Mouse (Mus musculus): Measurements from ENCODE around the gene Cadm1. TPM values are rescaled to one million over a fixed set of nuclear protein-coding genes. Genes with fewer than 3 reads are reported as not detected.

Gene Cadm1
- polyA plus RNA-seq, 1 experiment from 2014 or later: 68.4 TPM

- Histone ChIP-seq H3K4me3 (no peak overlapping the region), H3K36me3 (no peaks in the 10 kb centered on the region), H3K4me1 (peaks cover 13% of the 10 kb centered on the region), H3K9me3 (no peaks in the 10 kb centered on the region), H3K27ac (no peak overlapping the region), H3K27me3 (ENCODE audit: insufficient read depth, poor library complexity, severe bottlenecking) (no peaks in the 10 kb centered on the region)
- DNase-seq (ENCODE audit: low spot score): peak; percentile 82
- 28% methylated on average over 10 of the region's 10 CpGs for whole genome bisulfite sequencing
Measured at GRCm38 (mm10) chr9:47708299-47708698, 178.3 kb downstream of the Cadm1 start.

DNA sequence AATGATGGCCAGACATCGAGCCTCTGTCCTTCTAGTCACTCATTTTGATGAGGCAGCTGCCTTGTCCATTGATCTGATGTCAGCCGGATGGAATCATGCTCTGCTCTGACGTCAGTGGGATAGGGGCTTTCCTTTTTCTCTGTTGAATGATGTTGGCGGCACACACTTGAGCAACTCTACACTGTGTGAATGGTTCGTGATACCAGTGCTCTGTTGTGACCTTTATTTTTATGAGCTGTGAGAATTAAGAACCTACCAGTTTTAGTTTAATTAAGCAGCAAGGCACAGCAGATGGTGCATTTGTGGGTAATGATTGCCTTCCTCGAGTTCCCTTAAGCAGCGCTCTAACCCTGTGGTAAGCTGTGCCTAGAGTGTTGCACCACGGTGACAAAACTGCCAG is 181.0 kb downstream of the Cadm1 start:
- Histone ChIP-seq H3K36me3 (no peaks in the 10 kb centered on the region), H3K4me3 (no peak overlapping the region), H3K9me3 (no peaks in the 10 kb centered on the region), H3K4me1 (peaks cover 9% of the 10 kb centered on the region; the same call in 1 of the 2 replicates), H3K27ac (no peak overlapping the region), H3K27me3 (ENCODE audit: insufficient read depth, poor library complexity, severe bottlenecking) (no peaks in the 10 kb centered on the region)
- WGBS: 91% methylated on average over 8 of the region's 8 CpGs
- no peak for DNase-seq (ENCODE audit: low spot score)

GRCm38 (mm10) chr9:47714541-47714940 is 184.6 kb downstream of the Cadm1 start:
- H3K9me3 ChIP-seq: no peaks in the 10 kb centered on the region
- no peak for DNase-seq (ENCODE audit: low spot score)
- no peaks in the 10 kb centered on the region for H3K27me3 ChIP-seq (ENCODE audit: insufficient read depth, poor library complexity, severe bottlenecking)
- no peak overlapping the region for H3K4me3 ChIP-seq
- H3K36me3 ChIP-seq: no peaks in the 10 kb centered on the region
- WGBS: 64% methylated on average over 2 of the region's 2 CpGs
- H3K4me1 ChIP-seq: 0 out of 2 replicates have a peak, but pooled peaks cover 3% of the 10 kb centered on the region
- no peak overlapping the region for H3K27ac ChIP-seq

DNA sequence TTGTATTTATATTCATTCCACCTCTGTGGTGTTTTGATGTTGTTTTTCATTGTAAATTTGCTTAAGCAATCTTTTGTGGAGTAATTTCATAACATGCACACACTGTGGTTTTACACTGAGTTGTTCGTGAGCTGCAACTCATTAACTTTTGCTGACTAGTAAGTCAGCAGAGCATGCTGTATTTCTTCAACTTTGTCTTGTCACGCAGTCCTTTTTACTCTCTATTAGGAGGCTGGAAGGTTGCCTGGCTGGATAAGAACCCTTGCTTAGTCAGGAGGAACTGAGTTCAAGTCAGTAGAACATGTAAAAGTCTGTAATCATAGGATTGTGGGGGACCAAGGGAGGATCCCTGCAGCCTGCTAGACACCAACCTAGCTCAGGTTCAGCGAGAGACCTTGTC is 185.4 kb downstream of the Cadm1 start:
- Histone ChIP-seq H3K9me3 (no peaks in the 10 kb centered on the region), H3K27me3 (ENCODE audit: insufficient read depth, poor library complexity, severe bottlenecking) (no peaks in the 10 kb centered on the region), H3K4me1 (0 out of 2 replicates have a peak, but pooled peaks cover 3% of the 10 kb centered on the region), H3K36me3 (no peaks in the 10 kb centered on the region), H3K27ac (no peak overlapping the region), H3K4me3 (no peak overlapping the region)
- DNase-seq (ENCODE audit: low spot score): no peak
- 88% methylated on average over 3 of the region's 3 CpGs for WGBS

GRCm38 (mm10) chr9:47716883-47717282 is 186.9 kb downstream of the Cadm1 start:
- H3K27ac ChIP-seq: no peak overlapping the region
- H3K9me3 ChIP-seq: no peaks in the 10 kb centered on the region
- H3K4me1 ChIP-seq: 0 out of 2 replicates have a peak, but pooled peaks cover 3% of the 10 kb centered on the region
- no peaks in the 10 kb centered on the region for H3K36me3 ChIP-seq
- H3K4me3 ChIP-seq: no peak overlapping the region
- WGBS: 89% methylated on average over 16 of the region's 16 CpGs
- no peaks in the 10 kb centered on the region for H3K27me3 ChIP-seq (ENCODE audit: insufficient read depth, poor library complexity, severe bottlenecking)
- no peak for DNase-seq (ENCODE audit: low spot score)

- no peak overlapping the region for H3K4me3 ChIP-seq
- 85% methylated on average over 3 of the region's 3 CpGs for WGBS
- no peaks in the 10 kb centered on the region for H3K9me3 ChIP-seq
- H3K27ac ChIP-seq: no peak overlapping the region
- H3K36me3 ChIP-seq: no peaks in the 10 kb centered on the region
- no peak for DNase-seq (ENCODE audit: low spot score)
- H3K27me3 ChIP-seq (ENCODE audit: insufficient read depth, poor library complexity, severe bottlenecking): no peaks in the 10 kb centered on the region
- H3K4me1 ChIP-seq: 0 out of 2 replicates have a peak, but pooled peaks cover 8% of the 10 kb centered on the region
Measured at GRCm38 (mm10) chr9:47727611-47728010, 197.6 kb downstream of the Cadm1 start.

DNA sequence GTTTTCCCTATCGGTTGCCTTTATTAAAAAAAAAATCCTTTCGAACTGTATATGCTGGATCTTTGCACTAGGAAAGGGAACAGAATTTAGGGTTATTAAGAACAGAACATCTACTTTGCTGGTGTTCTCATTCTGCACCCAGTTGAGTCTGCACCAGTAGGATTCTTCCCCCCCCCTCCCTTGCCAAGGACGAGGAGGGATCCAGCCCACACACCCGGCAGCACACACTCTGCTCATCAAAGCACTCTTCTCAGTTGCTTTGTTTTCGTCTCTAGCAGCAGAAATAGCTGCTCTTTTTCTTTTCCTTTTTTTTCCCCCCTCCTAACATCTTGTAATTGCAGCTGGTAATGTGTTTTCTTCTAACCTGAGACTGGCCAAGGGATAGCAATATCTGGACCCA is 198.9 kb downstream of the Cadm1 start:
- Histone ChIP-seq H3K9me3 (no peaks in the 10 kb centered on the region), H3K27me3 (ENCODE audit: insufficient read depth, poor library complexity, severe bottlenecking) (no peaks in the 10 kb centered on the region), H3K4me1 (0 out of 2 replicates have a peak, but pooled peaks cover 8% of the 10 kb centered on the region), H3K4me3 (no peak overlapping the region), H3K36me3 (no peaks in the 10 kb centered on the region), H3K27ac (no peak overlapping the region)
- DNase-seq (ENCODE audit: low spot score): no peak
- 73% methylated on average over 5 of the region's 5 CpGs for WGBS

DNA sequence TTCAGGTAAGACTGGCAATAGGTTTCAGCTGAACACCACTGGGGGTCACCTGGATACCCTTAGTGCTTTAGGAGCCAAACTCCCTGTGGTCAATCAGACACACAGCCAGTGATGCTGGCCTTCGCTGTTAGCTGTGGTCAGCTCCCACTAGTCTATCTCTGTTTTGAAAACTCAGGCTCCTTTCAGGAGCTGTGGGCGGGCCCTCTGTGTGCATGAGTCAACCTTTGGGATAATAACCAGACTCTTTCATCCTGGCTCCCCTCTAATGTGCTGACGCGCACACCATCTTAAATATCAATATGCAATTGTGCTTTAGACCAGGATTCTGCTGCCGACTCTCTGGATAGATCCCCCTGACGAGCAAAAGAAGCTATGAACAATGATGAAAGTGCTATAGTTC is 200.3 kb downstream of the Cadm1 start:
- Histone ChIP-seq H3K4me1 (0 out of 2 replicates have a peak, but pooled peaks cover 8% of the 10 kb centered on the region), H3K27me3 (ENCODE audit: insufficient read depth, poor library complexity, severe bottlenecking) (no peaks in the 10 kb centered on the region), H3K4me3 (no peak overlapping the region), H3K36me3 (no peaks in the 10 kb centered on the region), H3K27ac (no peak overlapping the region), H3K9me3 (no peaks in the 10 kb centered on the region)
- 63% methylated on average over 6 of the region's 6 CpGs for WGBS
- no peak for DNase-seq (ENCODE audit: low spot score)

GRCm38 (mm10) chr9:47733780-47734451 is 203.9 kb downstream of the Cadm1 start:
- no peaks in the 10 kb centered on the region for H3K9me3 ChIP-seq
- WGBS: 82% methylated on average over 13 of the region's 13 CpGs
- H3K27me3 ChIP-seq (ENCODE audit: insufficient read depth, poor library complexity, severe bottlenecking): no peaks in the 10 kb centered on the region
- H3K36me3 ChIP-seq: no peaks in the 10 kb centered on the region
- no peak for DNase-seq (ENCODE audit: low spot score)
- peaks cover 12% of the 10 kb centered on the region for H3K4me1 ChIP-seq
- H3K27ac ChIP-seq: no peak overlapping the region
- no peak overlapping the region for H3K4me3 ChIP-seq

- no peaks in the 10 kb centered on the region for H3K9me3 ChIP-seq
- no peak overlapping the region for H3K27ac ChIP-seq
- no peak for DNase-seq (ENCODE audit: low spot score)
- no peaks in the 10 kb centered on the region for H3K27me3 ChIP-seq (ENCODE audit: insufficient read depth, poor library complexity, severe bottlenecking)
- H3K4me3 ChIP-seq: no peak overlapping the region
- WGBS: 89% methylated on average over 5 of the region's 5 CpGs
- peaks cover 18% of the 10 kb centered on the region for H3K4me1 ChIP-seq
- H3K36me3 ChIP-seq: no peaks in the 10 kb centered on the region
Measured at GRCm38 (mm10) chr9:47734905-47735304, 204.9 kb downstream of the Cadm1 start.

- no peak overlapping the region for H3K27ac ChIP-seq
- H3K4me3 ChIP-seq: no peak overlapping the region
- H3K27me3 ChIP-seq (ENCODE audit: insufficient read depth, poor library complexity, severe bottlenecking): no peaks in the 10 kb centered on the region
- H3K9me3 ChIP-seq: no peaks in the 10 kb centered on the region
- WGBS: 55% methylated on average over 4 of the region's 4 CpGs
- no peak for DNase-seq (ENCODE audit: low spot score)
- H3K4me1 ChIP-seq: peaks cover 10% of the 10 kb centered on the region
- no peaks in the 10 kb centered on the region for H3K36me3 ChIP-seq
Measured at GRCm38 (mm10) chr9:47738799-47739198, 208.8 kb downstream of the Cadm1 start.

GRCm38 (mm10) chr9:47739276-47739675 is 209.3 kb downstream of the Cadm1 start:
- H3K27me3 ChIP-seq (ENCODE audit: insufficient read depth, poor library complexity, severe bottlenecking): no peaks in the 10 kb centered on the region
- peaks cover 10% of the 10 kb centered on the region for H3K4me1 ChIP-seq
- DNase-seq (ENCODE audit: low spot score): no peak
- no peaks in the 10 kb centered on the region for H3K36me3 ChIP-seq
- no peaks in the 10 kb centered on the region for H3K9me3 ChIP-seq
- 6% methylated on average over 7 of the region's 7 CpGs for WGBS
- H3K4me3 ChIP-seq: no peak overlapping the region
- no peak overlapping the region for H3K27ac ChIP-seq

DNA sequence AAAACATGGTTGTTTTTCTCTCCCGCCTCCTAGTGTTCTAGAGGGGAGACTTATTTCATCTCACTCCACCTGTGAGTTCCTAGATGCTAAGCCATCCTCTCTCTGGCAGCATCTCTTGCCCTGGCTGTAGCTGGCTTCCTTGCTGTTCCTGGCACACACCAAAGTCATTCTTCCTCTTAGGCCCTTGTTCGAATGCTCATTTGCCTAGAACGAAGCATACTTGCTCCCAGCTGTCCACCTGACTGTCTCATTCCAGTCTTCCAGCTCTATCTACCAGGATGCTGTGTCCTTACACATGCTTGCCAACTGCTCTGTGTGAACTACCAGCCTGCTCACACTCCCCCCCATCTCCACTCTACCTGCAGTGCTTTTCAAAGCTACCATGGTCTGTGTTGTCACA is 211.8 kb downstream of the Cadm1 start:
- DNase-seq (ENCODE audit: low spot score): no peak
- no peaks in the 10 kb centered on the region for H3K9me3 ChIP-seq
- no peaks in the 10 kb centered on the region for H3K36me3 ChIP-seq
- 91% methylated on average over 3 of the region's 3 CpGs for WGBS
- no peak overlapping the region for H3K27ac ChIP-seq
- H3K4me1 ChIP-seq: peaks cover 10% of the 10 kb centered on the region
- no peak overlapping the region for H3K4me3 ChIP-seq
- no peaks in the 10 kb centered on the region for H3K27me3 ChIP-seq (ENCODE audit: insufficient read depth, poor library complexity, severe bottlenecking)

DNA sequence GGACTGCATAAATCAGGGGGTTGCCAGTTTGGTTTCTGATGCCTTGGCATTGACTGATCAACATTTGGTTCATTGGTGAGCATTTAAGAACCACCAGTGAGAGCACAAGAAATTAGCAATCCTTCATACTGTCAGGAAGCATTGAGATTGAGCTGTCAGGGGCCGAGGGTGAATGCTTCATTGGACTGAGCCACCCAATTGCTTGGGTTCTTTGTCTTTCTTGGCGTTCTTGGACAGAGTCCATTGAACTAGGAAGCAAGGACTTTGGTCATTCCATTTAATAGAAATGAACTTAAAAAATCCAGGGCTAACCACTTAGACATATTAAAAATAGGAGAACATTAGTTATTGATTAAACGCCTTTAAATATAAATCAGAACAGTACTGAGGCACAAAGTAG is 214.9 kb downstream of the Cadm1 start:
- Histone ChIP-seq H3K4me1 (0 out of 2 replicates have a peak, but pooled peaks cover 6% of the 10 kb centered on the region), H3K4me3 (no peak overlapping the region), H3K36me3 (no peaks in the 10 kb centered on the region), H3K9me3 (no peaks in the 10 kb centered on the region), H3K27ac (no peak overlapping the region), H3K27me3 (ENCODE audit: insufficient read depth, poor library complexity, severe bottlenecking) (no peaks in the 10 kb centered on the region)
- DNase-seq (ENCODE audit: low spot score): no peak
- WGBS: 86% methylated on average over 3 of the region's 3 CpGs

Data from heart, embryonic 10.5 days (tissue).